Mouse (Mus musculus) fat pad, adult 2 months (tissue): ENCODE measurements around the gene Krtap5-3.
"Not testable (repeated sequence)": the region's sequence is repeated elsewhere in the genome, so short reads cannot be mapped to it uniquely, and the experiment has no call there.

ENCODE experiments used
- DNase-seq: peaks from one replicate; pipeline ENCODE4 v3.0.0-alpha.2; 2011; ENCODE audit warnings: low read depth, low spot score; ENCODE audit errors: extremely low read depth

Krtap5-3 gene

GRCm38 (mm10) chr7:142201064-142201463 is at the start of gene Krtap5-3:
Gene Krtap5-3 (plus strand): TSS chr7:142201364.
- no peak for DNase-seq

GRCm38 (mm10) chr7:142152191-142152590 is 49.0 kb upstream of the Krtap5-3 start:
- DNase-seq = no peak

GRCm38 (mm10) chr7:142155308-142155707 is 45.9 kb upstream of the Krtap5-3 start:
- no peak for DNase-seq

- not testable (repeated sequence) for DNase-seq
Observed at GRCm38 (mm10) chr7:142157013-142157412, 44.2 kb upstream of the Krtap5-3 start, which contains the start of gene Gm29735. Gene Gm29735 (minus strand): TSS chr7:142157113.

- no peak for DNase-seq
Observed at GRCm38 (mm10) chr7:142159366-142159765, 41.8 kb upstream of the Krtap5-3 start.

GRCm38 (mm10) chr7:142165639-142166038 is 35.5 kb upstream of the Krtap5-3 start, which contains the start of gene Gm4553:
Gene Gm4553 (minus strand): TSS chr7:142165739.
- not testable (repeated sequence) for DNase-seq

- no peak for DNase-seq
Observed at GRCm38 (mm10) chr7:142169836-142170235, 31.3 kb upstream of the Krtap5-3 start.

GRCm38 (mm10) chr7:142175905-142176304 is 25.3 kb upstream of the Krtap5-3 start, which contains the start of gene Krtap5-2:
Gene Krtap5-2 (minus strand): TSS chr7:142176005.
- not testable (repeated sequence) for DNase-seq

GRCm38 (mm10) chr7:142178685-142179084 is 22.5 kb upstream of the Krtap5-3 start:
- DNase-seq = no peak

- no peak for DNase-seq
Observed at GRCm38 (mm10) chr7:142181021-142181420, 20.1 kb upstream of the Krtap5-3 start.

- DNase-seq = no peak
Observed at GRCm38 (mm10) chr7:142188156-142188555, 13.0 kb upstream of the Krtap5-3 start.

GRCm38 (mm10) chr7:142190289-142190688 is 10.9 kb upstream of the Krtap5-3 start, which contains the start of gene Gm10153:
Gene Gm10153 (minus strand): TSS chr7:142190389.
- DNase-seq = no peak

GRCm38 (mm10) chr7:142198748-142199147 is 2.4 kb upstream of the Krtap5-3 start:
- no peak for DNase-seq

- DNase-seq = no peak
Observed at GRCm38 (mm10) chr7:142205488-142205887, 4.3 kb downstream of the Krtap5-3 start.

- not testable (repeated sequence) for DNase-seq
Observed at GRCm38 (mm10) chr7:142206891-142207290, 5.7 kb downstream of the Krtap5-3 start.

- no peak for DNase-seq
Observed at GRCm38 (mm10) chr7:142211559-142211958, 10.4 kb downstream of the Krtap5-3 start, which contains the start of gene Gm7579. Gene Gm7579 (plus strand): TSS chr7:142211859.

- DNase-seq = not testable (repeated sequence)
Observed at GRCm38 (mm10) chr7:142212136-142212535, 11.0 kb downstream of the Krtap5-3 start.

GRCm38 (mm10) chr7:142224518-142224917 is 23.4 kb downstream of the Krtap5-3 start:
- DNase-seq = no peak

- not testable (repeated sequence) for DNase-seq
Observed at GRCm38 (mm10) chr7:142229871-142230270, 28.7 kb downstream of the Krtap5-3 start, which contains the start of gene Krtap5-5. Gene Krtap5-5 (minus strand): TSS chr7:142229971.

- no peak for DNase-seq
Observed at GRCm38 (mm10) chr7:142231540-142231939, 30.4 kb downstream of the Krtap5-3 start.

- no peak for DNase-seq
Observed at GRCm38 (mm10) chr7:142240978-142241377, 39.8 kb downstream of the Krtap5-3 start, which contains the start of gene Gm40460. Gene Gm40460 (minus strand): TSS chr7:142241078.

- no peak for DNase-seq
Observed at GRCm38 (mm10) chr7:142249824-142250223, 48.7 kb downstream of the Krtap5-3 start.
